Mouse (Mus musculus): ENCODE measurements at regions not wholly inside any gene's neighbourhood (a gene's known extent, or its start where the extent isn't known, plus 50 kb on each side); places are given as distances from the start of the nearest gene placed in this dataset.

- no peak for TF ChIP-seq CTCF (IDR thresholded peaks at IDR 0.05; ENCODE audit: low read depth, low read length)
- TF ChIP-seq POLR2A (IDR thresholded peaks at IDR 0.05; ENCODE audit: borderline replicate concordance, low read depth, low read length), result no peak
These were observed 253.8 kb upstream of the Kazn start for GRCm38 (mm10) chr4:142492926-142493492.
